Mouse (Mus musculus) retina, postnatal 1 day (tissue): Measurements from ENCODE around the gene Aatf.
A peak's percentile ranks its signal among the peaks of the same experiment; 100 is the strongest.

Experiments used
- DNase-seq: peaks from one replicate; pipeline ENCODE4 v3.0.0-alpha.2; 2012

Gene Aatf

GRCm38 (mm10) chr11:84521751-84522299 is 8.5 kb upstream of the Aatf start:
- DNase-seq: no peak

- no peak for DNase-seq
Observed at GRCm38 (mm10) chr11:84521071-84521390, 7.7 kb upstream of the Aatf start.

DNA sequence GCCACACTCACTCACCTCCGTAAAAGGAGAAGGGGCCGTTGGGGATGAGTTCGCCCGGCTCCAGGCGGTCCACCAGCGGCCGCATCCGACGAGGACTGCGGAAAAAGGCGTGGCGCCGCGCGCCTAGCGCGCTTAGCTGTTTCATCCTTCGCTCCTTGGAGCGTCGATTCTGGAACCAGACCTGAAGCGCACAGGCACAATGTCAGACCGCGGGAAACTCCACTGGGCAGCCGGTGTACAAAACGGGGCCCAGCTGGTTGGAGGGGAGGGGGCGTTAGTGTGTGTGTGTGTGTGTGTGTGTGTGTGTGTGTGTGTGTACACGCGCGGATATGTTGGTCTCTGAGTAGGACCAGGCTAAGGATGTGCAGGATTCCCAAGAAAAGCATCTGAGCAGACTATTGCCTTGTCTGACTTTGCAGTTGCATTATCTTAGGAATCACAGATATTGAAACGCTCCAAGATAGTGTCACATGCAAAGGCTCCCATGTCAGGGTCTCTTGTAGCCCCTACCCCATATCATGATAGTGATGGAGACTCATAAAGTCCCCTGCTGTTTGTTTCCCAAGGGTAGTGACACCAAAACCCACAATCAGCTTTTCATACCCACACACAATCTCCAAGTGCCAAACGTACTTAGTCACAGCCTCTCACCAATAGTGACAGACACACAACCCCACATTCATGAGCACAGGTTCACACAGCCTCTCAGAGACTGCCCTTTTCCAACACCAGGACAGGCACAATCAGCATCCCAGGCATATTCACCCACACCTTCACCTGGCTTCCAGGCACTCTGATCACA is 7.1 kb upstream of the Aatf start:
- DNase-seq: no peak

GRCm38 (mm10) chr11:84519576-84520268 is 6.4 kb upstream of the Aatf start:
- DNase-seq: no peak

- no peak for DNase-seq
Observed at GRCm38 (mm10) chr11:84519036-84519435, 5.7 kb upstream of the Aatf start.

- DNase-seq: no peak
Observed at GRCm38 (mm10) chr11:84518261-84518660, 4.9 kb upstream of the Aatf start.

- DNase-seq: no peak
Observed at GRCm38 (mm10) chr11:84517431-84517830, 4.1 kb upstream of the Aatf start.

- no peak for DNase-seq
Observed at GRCm38 (mm10) chr11:84516501-84517240, 3.3 kb upstream of the Aatf start.

GRCm38 (mm10) chr11:84512031-84512430 is 1.3 kb downstream of the Aatf start:
- no peak for DNase-seq

GRCm38 (mm10) chr11:84504296-84504695 is 9.0 kb downstream of the Aatf start:
- DNase-seq: no peak

DNA sequence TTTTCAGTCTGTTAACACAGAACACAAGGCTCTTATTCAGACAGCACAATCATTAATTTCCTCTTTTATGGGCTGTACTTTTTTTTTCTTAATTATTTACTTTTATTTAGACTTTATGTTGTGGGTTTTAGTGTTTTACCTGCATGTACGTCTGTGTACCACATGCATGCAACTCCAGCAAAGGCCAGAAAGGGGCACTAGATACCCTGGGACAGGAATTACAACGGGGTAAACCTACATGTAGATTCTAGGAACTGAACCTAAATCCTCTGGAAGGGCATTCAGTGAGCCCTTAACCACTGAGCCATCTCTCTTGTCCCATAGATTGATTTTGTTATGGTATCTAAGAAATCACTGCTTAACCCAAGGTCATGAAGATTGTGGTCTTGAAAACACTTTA is 15.4 kb downstream of the Aatf start:
- no peak for DNase-seq

DNA sequence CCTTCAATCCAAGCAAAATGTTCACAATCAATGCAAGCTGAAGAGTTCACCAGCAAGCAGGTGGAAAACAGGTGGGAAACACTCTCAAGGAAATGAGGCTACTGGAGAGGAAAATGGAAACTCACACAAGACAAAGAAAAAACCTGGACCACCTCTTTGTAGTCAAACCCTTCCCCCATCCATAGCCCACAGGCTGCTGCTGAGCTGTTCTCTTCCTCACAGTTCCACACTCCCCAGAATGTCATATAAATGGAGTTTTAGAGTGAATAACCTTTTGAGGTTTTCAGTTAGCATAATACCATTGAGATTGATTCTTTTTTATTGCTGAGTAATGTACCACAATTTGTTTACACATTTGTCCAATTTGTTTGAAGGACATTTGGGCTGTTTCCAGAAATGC is 16.4 kb downstream of the Aatf start:
- no peak for DNase-seq

DNA sequence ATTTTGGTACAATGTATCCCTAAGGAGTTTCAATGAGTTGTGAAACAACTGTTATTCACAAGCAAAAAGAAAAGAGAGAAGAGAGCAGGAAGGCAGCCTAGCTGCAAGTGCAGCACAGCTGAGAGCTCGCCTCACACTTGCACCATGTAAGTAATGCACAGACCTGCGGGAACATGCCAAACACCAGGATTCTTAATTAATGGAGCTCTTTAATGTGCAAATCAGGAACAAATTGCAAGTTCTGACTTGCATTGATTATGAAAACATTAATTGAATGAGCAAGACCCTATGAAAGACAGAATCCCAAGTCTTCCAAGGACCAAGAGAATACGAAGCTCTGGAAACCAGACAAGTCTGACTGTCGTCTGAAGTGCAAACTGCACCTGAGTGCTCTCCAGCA is 17.5 kb downstream of the Aatf start:
- DNase-seq: no peak

DNA sequence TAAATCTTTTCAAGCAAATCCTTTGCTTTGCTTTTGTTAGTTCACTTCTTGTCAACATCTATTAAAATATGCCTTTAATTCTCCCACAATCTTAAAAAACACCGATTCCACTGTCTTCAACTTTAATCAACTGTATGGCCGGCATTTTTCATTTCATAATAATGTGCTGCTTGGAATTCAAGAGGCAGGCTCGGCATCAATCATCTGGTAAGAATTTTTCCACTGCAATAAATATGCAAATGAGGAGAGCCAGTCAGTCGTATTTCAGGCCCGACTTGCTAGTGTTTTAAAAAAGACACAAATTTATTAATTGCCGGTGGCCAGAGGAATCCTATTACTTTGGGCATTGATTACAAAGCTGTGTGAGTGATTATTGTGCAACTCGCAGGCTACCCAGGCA is 31.7 kb downstream of the Aatf start:
- peak; percentile 45 for DNase-seq

DNA sequence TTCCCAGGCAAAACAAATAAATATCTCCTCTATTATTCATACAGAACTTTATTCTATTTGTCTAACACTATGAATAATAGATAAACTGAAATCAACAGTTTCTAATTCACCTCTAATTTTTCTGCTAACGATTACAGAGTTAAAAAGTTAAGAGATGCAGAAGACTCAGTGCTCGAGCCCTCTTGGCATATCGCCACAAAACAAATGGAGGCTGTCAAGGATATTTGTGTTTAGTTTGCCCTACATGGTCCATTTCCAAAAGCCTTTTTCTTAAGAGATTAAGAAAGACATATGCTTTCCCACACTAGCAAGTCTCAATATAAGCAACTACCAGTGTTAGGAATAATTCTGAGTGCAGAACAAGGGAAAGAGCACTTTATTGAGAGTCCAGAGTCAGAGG is 32.9 kb downstream of the Aatf start:
- DNase-seq: no peak

DNA sequence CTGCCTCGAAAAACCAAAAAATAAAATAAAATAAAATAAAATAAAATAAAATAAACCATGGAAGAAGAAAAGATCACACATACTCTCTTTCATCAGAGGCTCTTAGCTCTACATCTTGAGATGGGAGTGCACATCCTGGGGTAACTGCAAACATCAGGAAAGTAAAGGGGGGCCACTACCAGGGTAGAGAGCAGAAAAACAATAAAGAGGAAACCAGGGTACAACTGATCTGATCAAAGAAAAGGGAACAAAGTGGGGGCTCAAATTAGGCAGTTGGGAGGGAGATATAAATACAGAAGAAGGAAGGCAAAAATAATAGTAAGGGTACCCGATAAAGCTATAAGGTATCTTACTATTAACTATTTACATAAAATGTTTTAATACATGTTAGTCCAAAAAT is 36.7 kb downstream of the Aatf start:
- DNase-seq: no peak

DNA sequence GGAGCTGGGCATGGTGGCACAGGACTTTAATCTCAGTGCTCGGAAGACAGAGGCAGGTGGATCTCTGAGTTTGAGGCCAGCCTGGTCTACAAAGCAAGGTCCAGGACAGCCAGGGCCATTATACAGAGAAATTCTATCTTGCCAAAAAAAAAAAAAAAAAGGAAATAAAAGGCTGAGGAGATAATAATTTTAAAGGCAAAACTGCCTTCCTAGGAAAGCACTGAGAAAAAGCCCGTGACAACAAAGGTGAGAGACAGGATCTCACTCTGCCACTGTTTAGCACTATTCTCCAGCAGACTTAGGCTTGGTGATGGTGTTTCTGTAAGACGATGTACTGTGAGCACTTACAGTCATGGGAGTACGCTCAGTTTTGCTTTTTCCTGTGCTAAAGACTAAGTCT is 37.3 kb downstream of the Aatf start:
- DNase-seq: no peak

- no peak for DNase-seq
Observed at GRCm38 (mm10) chr11:84473093-84473667, 40.1 kb downstream of the Aatf start.

- peak; percentile 20 for DNase-seq
Observed at GRCm38 (mm10) chr11:84464571-84464970, 48.8 kb downstream of the Aatf start.

GRCm38 (mm10) chr11:84453901-84454300 is 59.4 kb downstream of the Aatf start:
- no peak for DNase-seq

DNA sequence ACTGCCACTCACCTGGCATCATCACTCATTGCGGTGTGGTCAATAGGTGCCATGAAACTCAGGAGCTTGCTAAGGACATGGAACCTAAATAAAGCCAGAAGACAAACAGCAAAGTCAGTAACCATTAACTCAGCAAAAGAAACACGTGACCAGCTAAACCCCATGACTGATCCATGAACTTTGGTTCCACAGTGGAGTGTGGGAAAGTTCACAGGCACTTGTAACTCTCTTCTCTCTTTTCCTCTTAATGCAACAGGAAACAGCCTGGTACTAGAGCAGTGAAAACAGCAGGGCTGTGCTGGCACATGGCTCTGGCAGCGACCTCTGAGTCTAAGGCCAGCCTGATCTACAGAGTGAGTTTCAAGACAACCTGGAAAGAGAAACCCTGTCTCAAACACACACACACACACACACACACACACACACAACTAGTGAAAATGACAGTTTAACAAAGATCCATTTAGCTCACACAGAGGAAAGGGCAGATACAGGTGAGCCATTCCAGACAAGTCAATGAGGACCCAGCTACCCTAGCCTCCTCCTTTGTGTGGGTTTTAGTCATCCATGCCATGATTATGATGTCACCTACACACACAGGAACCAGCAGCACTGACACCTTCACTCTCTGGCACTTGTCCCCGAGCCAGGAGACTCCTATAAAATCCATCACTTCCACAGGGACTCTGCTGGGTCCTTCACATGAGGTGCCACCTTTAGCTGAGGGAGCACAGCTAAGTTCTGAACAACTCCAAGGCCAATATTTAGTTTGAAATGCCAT is 70.6 kb downstream of the Aatf start:
- DNase-seq: no peak

- no peak for DNase-seq
Observed at GRCm38 (mm10) chr11:84440402-84440801, 72.9 kb downstream of the Aatf start.

GRCm38 (mm10) chr11:84434879-84435278 is 78.4 kb downstream of the Aatf start:
- DNase-seq: no peak
